Mouse (Mus musculus) gastrocnemius, adult 2 months (tissue): ENCODE results near the gene Slc5a10. TPM values are rescaled to one million over a fixed set of nuclear protein-coding genes. Genes with fewer than 3 reads are reported as not detected.
A peak's percentile ranks its signal among the peaks of the same experiment; 100 is the strongest.
"Not testable (repeated sequence)": the region's sequence is repeated elsewhere in the genome, so short reads cannot be mapped to it uniquely, and the experiment has no call there.

ENCODE experiments used
- DNase-seq: peaks from one replicate; pipeline ENCODE4 v3.0.0; 2022
- H3K27ac ChIP-seq: fragments of 200-600 bp; 2 replicates; pipeline ENCODE4 v1.8.1; 2022; ENCODE audit warnings: mild to moderate bottlenecking
- H3K4me3 ChIP-seq: fragments of 200-600 bp; 2 replicates; pipeline ENCODE4 v1.8.1; 2022; ENCODE audit warnings: mild to moderate bottlenecking, moderate library complexity
- CTCF ChIP-seq: fragments of 200-600 bp; IDR thresholded peaks from 2 replicates; pipeline ENCODE4 v1.8.1; 2022; ENCODE audit warnings: antibody characterized with exemption, mild to moderate bottlenecking, moderate library complexity
- intact Hi-C: fragments of 180-260 bp; cut with DNase I; formaldehyde crosslinking; loops from one replicate; pipeline ENCODE4 v1.15.1; 2025
- total RNA-seq, 2 experiments: library from RNA; stranded (reverse); gene quantifications; 2 replicates each; pipeline ENCODE4 v1.2.3; 2021

Slc5a10 gene
- total RNA-seq, 2 experiments from 2014 or later = not detected

- no peak overlapping the region for H3K4me3 ChIP-seq
- intact Hi-C loops = no loop called here
- DNase-seq = no peak
- H3K27ac ChIP-seq = no peak overlapping the region
- no peak for TF ChIP-seq CTCF
These were observed 81.7 kb downstream of the Slc5a10 start for GRCm38 (mm10) chr11:61638764-61639536.

DNA sequence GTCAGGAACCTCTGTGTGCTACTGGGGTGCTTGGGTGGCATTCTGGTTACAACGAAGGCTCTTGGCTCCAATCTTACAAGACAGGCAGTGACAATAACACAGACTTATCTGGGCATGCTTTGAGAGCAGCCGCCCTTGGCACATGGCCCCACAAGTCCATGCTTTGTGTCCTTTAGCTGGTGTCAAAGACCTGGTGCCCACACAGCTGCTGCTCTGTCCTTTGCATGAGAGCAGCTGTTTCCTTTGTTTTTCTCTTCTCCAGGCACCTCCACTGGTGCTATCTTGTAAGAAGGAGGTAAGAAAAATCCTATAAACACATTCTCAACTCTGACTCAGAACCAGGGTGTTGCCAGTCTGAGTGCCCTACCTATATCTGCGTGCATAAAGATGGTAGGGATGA, 82.8 kb downstream of the Slc5a10 start:
- DNase-seq = no peak
- Histone ChIP-seq H3K27ac (no peak overlapping the region), H3K4me3 (no peak overlapping the region)
- intact Hi-C loops = no loop called here
- no peak for TF ChIP-seq CTCF

- TF ChIP-seq CTCF = no peak
- intact Hi-C loops = no loop called here
- no peak for DNase-seq
- H3K4me3 ChIP-seq = no peak overlapping the region
- no peak overlapping the region for H3K27ac ChIP-seq
These were observed 83.2 kb downstream of the Slc5a10 start for GRCm38 (mm10) chr11:61637413-61637812.

- H3K27ac ChIP-seq, DNase-seq, intact Hi-C loops, H3K4me3 ChIP-seq: not testable (repeated sequence)
These were observed 84.3 kb downstream of the Slc5a10 start for GRCm38 (mm10) chr11:61636309-61636708.

DNA sequence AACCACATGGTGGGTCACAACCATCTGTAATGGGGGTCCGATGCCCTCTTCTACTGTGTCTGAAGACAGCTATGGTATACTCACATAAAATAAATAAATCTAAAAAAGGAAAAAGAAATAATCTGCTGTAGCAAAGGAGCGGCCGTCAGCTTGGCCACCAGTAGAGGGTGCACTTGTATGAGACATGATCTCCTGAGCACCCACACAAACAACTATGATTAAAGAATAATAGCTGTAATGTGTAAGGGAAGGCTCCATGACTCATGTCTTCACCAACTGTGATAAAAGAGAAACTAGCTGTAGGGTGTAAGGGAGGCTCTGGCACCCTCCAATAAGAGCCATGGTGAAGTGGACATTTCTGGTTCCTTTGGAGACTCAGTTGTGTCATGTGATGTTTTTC, 91.0 kb downstream of the Slc5a10 start:
- intact Hi-C loops = no loop called here

GRCm38 (mm10) chr11:61626509-61626908, 94.1 kb downstream of the Slc5a10 start:
- TF ChIP-seq CTCF = no peak
- DNase-seq = no peak
- intact Hi-C loops = no loop called here
- H3K4me3 ChIP-seq = no peak overlapping the region
- H3K27ac ChIP-seq = no peak overlapping the region

More for the DNA sequence above, 91.0 kb downstream of the Slc5a10 start:
- H3K27ac ChIP-seq = no peak overlapping the region
- DNase-seq = no peak
- peak; percentile 33; the same call in 1 of the 2 replicates for TF ChIP-seq CTCF
- no peak overlapping the region for H3K4me3 ChIP-seq

DNA sequence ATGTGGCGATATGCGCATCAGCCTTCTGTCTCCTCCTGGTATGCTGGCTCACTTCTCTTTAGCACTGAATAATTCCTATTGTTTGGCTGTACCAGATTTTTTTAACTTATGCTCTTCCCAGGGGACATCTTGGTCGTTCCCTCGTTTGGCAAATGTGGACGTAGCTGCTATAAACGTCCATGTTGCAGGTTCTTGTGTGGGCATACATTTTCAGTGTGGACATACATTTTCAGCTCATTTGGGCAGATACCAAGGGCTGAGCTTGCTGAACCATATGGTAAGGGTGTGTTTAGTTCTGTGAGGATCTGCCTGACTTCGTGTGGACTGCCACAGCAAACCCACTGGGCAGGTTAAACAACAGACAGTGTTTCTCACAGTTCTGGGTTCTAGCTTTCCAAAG, 95.5 kb downstream of the Slc5a10 start:
- no peak for DNase-seq
- no peak for TF ChIP-seq CTCF
- intact Hi-C loops = no loop called here
- Histone ChIP-seq H3K27ac (no peak overlapping the region), H3K4me3 (no peak overlapping the region)

Other genes starting within 250 kb of the Slc5a10 start
- gene Mfap4, start 235.4 kb downstream of the Slc5a10 start, total RNA-seq = 10 to 100 TPM in 1 of 2 experiments, 1 to 10 TPM in 1; 6.9 to 36.6 TPM
- gene Mapk7, start 226.4 kb downstream of the Slc5a10 start, total RNA-seq = 1 to 10 TPM; 2.7 to 2.9 TPM
- 1 to 10 TPM; 3.4 to 7.0 TPM for gene B9d1, start 215.7 kb downstream of the Slc5a10 start, total RNA-seq
- gene Epn2, start 141.1 kb downstream of the Slc5a10 start, total RNA-seq = 10 to 100 TPM; 19.7 to 24.7 TPM
- gene Grap, start 67.6 kb downstream of the Slc5a10 start, total RNA-seq = 1 to 10 TPM; 3.2 to 3.3 TPM
- gene Fam83g, start 36.7 kb downstream of the Slc5a10 start, total RNA-seq = under 1 TPM; 0.28 to 0.33 TPM
- gene Prpsap2, start 41.3 kb upstream of the Slc5a10 start, total RNA-seq = 1 to 10 TPM; 4.4 to 4.5 TPM
- 10 to 100 TPM; 70.9 to 84.4 TPM for gene Ulk2, start 134.2 kb upstream of the Slc5a10 start, total RNA-seq
- gene Akap10, start 209.4 kb upstream of the Slc5a10 start, total RNA-seq = 10 to 100 TPM in 1 of 2 experiments, 1 to 10 TPM in 1; 9.9 to 11.3 TPM
- 1 to 10 TPM; 1.5 to 2.3 TPM for gene Specc1, start 235.9 kb upstream of the Slc5a10 start, total RNA-seq